Mouse (Mus musculus) embryonic facial prominence, embryonic 12.5 days (tissue): ENCODE data around the gene Kcnc1. TPM values are rescaled to one million over a fixed set of nuclear protein-coding genes. Genes with fewer than 3 reads are reported as not detected.

ENCODE experiments used
- ATAC-seq: fragments of 200-750 bp; cut with Nextera tagmentation; 2 replicates; pipeline ENCODE4 v1.8.0; 2017; ENCODE audit not compliant: insufficient number of reproducible peaks, insufficient read depth, low FRiP score, low TSS enrichment
- H3K27ac ChIP-seq: fragments of 300-500 bp; sonication (generic); 2 replicates; pipeline ENCODE4 v1.5.1; 2016; ENCODE audit warnings: mild to moderate bottlenecking
- H3K27me3 ChIP-seq: fragments of 300-500 bp; sonication (generic); 2 replicates; pipeline ENCODE4 v1.6.1; 2016; ENCODE audit warnings: mild to moderate bottlenecking, moderate library complexity
- H3K36me3 ChIP-seq: fragments of 300-500 bp; sonication (generic); 2 replicates; pipeline ENCODE4 v1.6.1; 2016; ENCODE audit warnings: mild to moderate bottlenecking
- H3K4me1 ChIP-seq: fragments of 300-500 bp; sonication (generic); 2 replicates; pipeline ENCODE4 v1.6.1; 2016
- H3K4me2 ChIP-seq: fragments of 300-500 bp; sonication (generic); replicated peaks from 2 replicates; pipeline ENCODE4 v1.6.1; 2016; ENCODE audit warnings: mild to moderate bottlenecking, moderate library complexity
- H3K4me3 ChIP-seq: fragments of 300-500 bp; sonication (generic); 2 replicates; pipeline ENCODE4 v1.5.1; 2016; ENCODE audit warnings: mild to moderate bottlenecking
- H3K9ac ChIP-seq: fragments of 300-500 bp; sonication (generic); 2 replicates; pipeline ENCODE4 v1.6.1; 2016; ENCODE audit warnings: mild to moderate bottlenecking, moderate library complexity
- H3K9me3 ChIP-seq: fragments of 300-500 bp; sonication (generic); 2 replicates; pipeline ENCODE4 v1.6.1; 2016; ENCODE audit warnings: mild to moderate bottlenecking, moderate library complexity
- WGBS: fragments of 180-500 bp; shearing (Covaris S2); methylation state at CpG from one replicate; pipeline ENCODE4 v1.1.7; 2016; 5-methylcytosine and 5-hydroxymethylcytosine counted together
- polyA plus RNA-seq: library from polyadenylated mRNA; unstranded; fragments of >200 nt; fragmentation: Nextera tagmentation; extraction: Ambion mirVana; gene quantifications from 2 replicates; pipeline ENCODE4 v1.2.1, GENCODE M21; 2016

The Kcnc1 gene
- polyA plus RNA-seq, 1 experiment from 2014 or later = 0.50 TPM

GRCm38 (mm10) chr7:46376172-46377007, 19.9 kb upstream of the Kcnc1 start, which contains the start of gene Myod1:
Gene Myod1 (plus strand): TSS chr7:46376474.
- H3K36me3 ChIP-seq = no peaks in the 10 kb centered on the region
- WGBS = 3% methylated on average over 44 of the region's 44 CpGs
- H3K27me3 ChIP-seq = peaks cover 76% of the 10 kb centered on the region
- H3K4me3 ChIP-seq = peak within 1 kb of the TSS; percentile 28
- no peak for ATAC-seq
- H3K4me2 ChIP-seq = peak within 1 kb of the TSS; percentile 42
- peaks cover 13% of the 10 kb centered on the region for H3K4me1 ChIP-seq
- no peaks in the 10 kb centered on the region for H3K9me3 ChIP-seq
- peak within 1 kb of the TSS; percentile 7; the same call in 1 of the 2 replicates for H3K9ac ChIP-seq
- H3K27ac ChIP-seq = no peak within 1 kb of the TSS

- no peaks in the 10 kb centered on the region for H3K9me3 ChIP-seq
- 0 out of 2 replicates have a peak, but pooled peaks have one; percentile 36 for ATAC-seq
- H3K27ac ChIP-seq = no peak overlapping the region
- H3K9ac ChIP-seq = peak overlapping the region; percentile 7; the same call in 1 of the 2 replicates
- H3K4me1 ChIP-seq = peaks cover 13% of the 10 kb centered on the region
- no peaks in the 10 kb centered on the region for H3K36me3 ChIP-seq
- peak overlapping the region; percentile 42 for H3K4me2 ChIP-seq
- peak overlapping the region; percentile 28 for H3K4me3 ChIP-seq
- WGBS = under 1% methylated on average over 33 of the region's 33 CpGs
- peaks cover 76% of the 10 kb centered on the region for H3K27me3 ChIP-seq
Observed at GRCm38 (mm10) chr7:46377008-46377346, 19.3 kb upstream of the Kcnc1 start.

GRCm38 (mm10) chr7:46378123-46378522, 18.2 kb upstream of the Kcnc1 start:
- peaks cover 67% of the 10 kb centered on the region for H3K27me3 ChIP-seq
- H3K4me1 ChIP-seq = peaks cover 13% of the 10 kb centered on the region

GRCm38 (mm10) chr7:46378983-46379382, 17.3 kb upstream of the Kcnc1 start:
- Histone ChIP-seq H3K27ac (no peak overlapping the region), H3K27me3 (peaks cover 65% of the 10 kb centered on the region), H3K4me2 (no peak overlapping the region; the same call in 1 of the 2 replicates), H3K36me3 (no peaks in the 10 kb centered on the region), H3K9me3 (no peaks in the 10 kb centered on the region), H3K9ac (no peak overlapping the region), H3K4me3 (0 out of 2 replicates have a peak overlapping the region, but pooled peaks have one; percentile 28), H3K4me1 (peaks cover 13% of the 10 kb centered on the region)
- ATAC-seq = no peak
- WGBS = 7% methylated on average over 16 of the region's 16 CpGs

More at GRCm38 (mm10) chr7:46378123-46378522, 18.2 kb upstream of the Kcnc1 start:
- no peak overlapping the region for H3K9ac ChIP-seq
- no peak overlapping the region for H3K27ac ChIP-seq
- 2% methylated on average over 22 of the region's 22 CpGs for WGBS
- peak overlapping the region; percentile 42 for H3K4me2 ChIP-seq
- no peaks in the 10 kb centered on the region for H3K36me3 ChIP-seq
- no peaks in the 10 kb centered on the region for H3K9me3 ChIP-seq
- H3K4me3 ChIP-seq = peak overlapping the region; percentile 28; the same call in 1 of the 2 replicates
- ATAC-seq = no peak

GRCm38 (mm10) chr7:46380625-46381024, 15.7 kb upstream of the Kcnc1 start:
- Histone ChIP-seq H3K9ac (no peak overlapping the region), H3K4me3 (no peak overlapping the region), H3K4me2 (no peak overlapping the region), H3K27ac (no peak overlapping the region), H3K4me1 (peaks cover 13% of the 10 kb centered on the region), H3K36me3 (no peaks in the 10 kb centered on the region), H3K9me3 (no peaks in the 10 kb centered on the region), H3K27me3 (peaks cover 54% of the 10 kb centered on the region)
- no peak for ATAC-seq
- WGBS = 67% methylated on average over 9 of the region's 9 CpGs

- no peak for ATAC-seq
- 82% methylated on average over 3 of the region's 3 CpGs for WGBS
- Histone ChIP-seq H3K9ac (no peak overlapping the region), H3K4me2 (no peak overlapping the region), H3K4me3 (no peak overlapping the region), H3K4me1 (no peaks in the 10 kb centered on the region), H3K9me3 (no peaks in the 10 kb centered on the region), H3K27ac (no peak overlapping the region), H3K36me3 (no peaks in the 10 kb centered on the region), H3K27me3 (no peaks in the 10 kb centered on the region; the same call in 1 of the 2 replicates)
Observed at GRCm38 (mm10) chr7:46387430-46387829, 8.9 kb upstream of the Kcnc1 start.

- H3K9ac ChIP-seq = no peak overlapping the region
- ATAC-seq = no peak
- peaks cover 12% of the 10 kb centered on the region for H3K27me3 ChIP-seq
- H3K4me3 ChIP-seq = no peak overlapping the region
- no peaks in the 10 kb centered on the region for H3K9me3 ChIP-seq
- no peaks in the 10 kb centered on the region for H3K4me1 ChIP-seq
- WGBS = 82% methylated on average over 10 of the region's 10 CpGs
- H3K4me2 ChIP-seq = no peak overlapping the region
- no peaks in the 10 kb centered on the region for H3K36me3 ChIP-seq
- H3K27ac ChIP-seq = no peak overlapping the region
Observed at GRCm38 (mm10) chr7:46389456-46390085, 6.7 kb upstream of the Kcnc1 start.

- H3K27ac ChIP-seq = no peak overlapping the region
- H3K4me2 ChIP-seq = no peak overlapping the region
- 75% methylated on average over 4 of the region's 4 CpGs for WGBS
- H3K27me3 ChIP-seq = peaks cover 19% of the 10 kb centered on the region
- no peaks in the 10 kb centered on the region for H3K4me1 ChIP-seq
- no peak overlapping the region for H3K9ac ChIP-seq
- H3K9me3 ChIP-seq = no peaks in the 10 kb centered on the region
- no peak overlapping the region for H3K4me3 ChIP-seq
- H3K36me3 ChIP-seq = no peaks in the 10 kb centered on the region
- ATAC-seq = no peak
Observed at GRCm38 (mm10) chr7:46390226-46390625, 6.1 kb upstream of the Kcnc1 start.

- H3K4me1 ChIP-seq = peaks cover 9% of the 10 kb centered on the region; the same call in 1 of the 2 replicates
- WGBS = 56% methylated on average over 5 of the region's 5 CpGs
- no peak overlapping the region for H3K4me3 ChIP-seq
- H3K9me3 ChIP-seq = no peaks in the 10 kb centered on the region
- H3K9ac ChIP-seq = no peak overlapping the region
- H3K27ac ChIP-seq = no peak overlapping the region
- peaks cover 34% of the 10 kb centered on the region for H3K27me3 ChIP-seq
- H3K36me3 ChIP-seq = no peaks in the 10 kb centered on the region
- H3K4me2 ChIP-seq = no peak overlapping the region
- ATAC-seq = no peak
Observed at GRCm38 (mm10) chr7:46391701-46392100, 4.6 kb upstream of the Kcnc1 start.

GRCm38 (mm10) chr7:46393116-46393515, 3.2 kb upstream of the Kcnc1 start:
- 0% methylated on average over 2 of the region's 2 CpGs for WGBS
- Histone ChIP-seq H3K27me3 (peaks cover 48% of the 10 kb centered on the region), H3K9ac (no peak overlapping the region), H3K4me3 (no peak overlapping the region), H3K27ac (no peak overlapping the region), H3K4me2 (no peak overlapping the region), H3K36me3 (no peaks in the 10 kb centered on the region), H3K9me3 (no peaks in the 10 kb centered on the region), H3K4me1 (peaks cover 18% of the 10 kb centered on the region)
- ATAC-seq = no peak

GRCm38 (mm10) chr7:46393718-46394511, 2.4 kb upstream of the Kcnc1 start:
- no peaks in the 10 kb centered on the region for H3K36me3 ChIP-seq
- no peak overlapping the region for H3K9ac ChIP-seq
- no peak overlapping the region for H3K4me2 ChIP-seq
- no peak overlapping the region for H3K4me3 ChIP-seq
- WGBS = 49% methylated on average over 12 of the region's 12 CpGs
- no peak overlapping the region for H3K27ac ChIP-seq
- no peak for ATAC-seq
- H3K9me3 ChIP-seq = no peaks in the 10 kb centered on the region
- peaks cover 56% of the 10 kb centered on the region for H3K27me3 ChIP-seq
- peaks cover 18% of the 10 kb centered on the region for H3K4me1 ChIP-seq
